In the genomic region with DNA sequence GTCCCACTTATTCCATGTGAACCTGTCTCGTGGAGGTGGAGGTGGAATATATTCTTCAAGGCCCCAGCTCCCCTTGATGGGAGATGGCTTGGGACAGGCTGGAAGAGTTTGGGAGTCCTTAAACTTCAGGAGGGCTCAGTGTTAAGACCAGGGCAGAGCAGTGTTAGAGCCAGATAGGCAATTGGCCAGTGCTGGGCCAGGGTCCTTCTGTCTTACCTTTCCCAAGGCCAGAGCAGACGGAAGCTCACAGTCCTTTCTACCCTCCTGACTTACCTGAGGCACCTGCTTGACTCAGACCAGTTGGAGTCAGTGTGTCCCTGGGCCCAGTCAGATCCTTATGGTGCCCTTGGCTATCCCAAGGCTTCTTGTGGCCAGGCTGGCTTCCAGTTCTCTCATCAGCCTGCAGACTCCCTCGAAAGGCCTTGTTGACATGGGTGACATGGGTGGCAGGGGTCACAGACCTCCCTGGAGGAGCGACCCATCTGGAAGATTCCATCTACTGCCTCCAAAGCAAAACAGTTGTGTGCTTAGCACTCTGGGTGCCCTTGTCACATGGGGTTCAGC, we compare ENCODE assay signal across 15 mouse cellular contexts. TPM values are rescaled to one million over a fixed set of nuclear protein-coding genes. Genes with fewer than 3 reads are reported as not detected.
DNase-seq lines count a peak whose midpoint lies in the region; ATAC-seq and TF ChIP-seq lines count a peak whose summit lies in the region.
"Had no signal": no experiment of that assay in that cellular context is flagged by ENCODE, and none has a peak within 500 bp of the region (broad histone marks: within the 10 kb centered on the region; RNA-seq: fewer than 3 reads in every experiment).

No protein-coding gene starts in this region.

- DNase-seq in cerebellum, adult 9-11 months, result peak; percentile 72
- DNase-seq in cerebellum, postnatal 4 days (ENCODE audit: low spot score in 2 of 2), result no peak
- DNase-seq in left cerebral cortex, adult 2 months (ENCODE audit: extremely low spot score in 1 of 2, low spot score in 2 of 2), result no peak
- DNase-seq in left cerebral cortex, postnatal 36 days (ENCODE audit: low spot score in 2 of 2), result no peak
- DNase-seq: adrenal gland, adult 8-10 months; adrenal gland, postnatal 36 days had no signal

- no peaks in the 10 kb centered on the region for H3K9me3 ChIP-seq in forebrain, embryonic 12.5 days
- H3K9me3 ChIP-seq: embryonic facial prominence, embryonic 12.5 days; heart, embryonic 12.5 days; hindbrain, embryonic 12.5 days had no signal

- H3K9ac ChIP-seq in forebrain, embryonic 12.5 days, result no peak overlapping the region
- H3K9ac ChIP-seq: embryonic facial prominence, embryonic 12.5 days; heart, embryonic 12.5 days; hindbrain, embryonic 12.5 days had no signal

- peak overlapping the region; percentile 28 for H3K27ac ChIP-seq in left cerebral cortex, adult 2 months
- no peak overlapping the region for H3K27ac ChIP-seq in forebrain, embryonic 12.5 days
- H3K27ac ChIP-seq: embryonic facial prominence, embryonic 12.5 days; hindbrain, embryonic 12.5 days had no signal

- no peak overlapping the region for H3ac ChIP-seq in myocyte (ENCODE audit: control insufficient read depth, insufficient read length)

- no peaks in the 10 kb centered on the region for H3K27me3 ChIP-seq in myocyte (ENCODE audit: control insufficient read depth, insufficient read depth, insufficient read length)
- H3K27me3 ChIP-seq in forebrain, embryonic 12.5 days, result no peaks in the 10 kb centered on the region
- H3K27me3 ChIP-seq: embryonic facial prominence, embryonic 12.5 days; heart, embryonic 12.5 days; hindbrain, embryonic 12.5 days had no signal

- no peak for ATAC-seq in forebrain, embryonic 12.5 days (ENCODE audit: low FRiP score)
- ATAC-seq: forebrain, embryonic 16.5 days; hindbrain, embryonic 16.5 days; inflammation-experienced regulatory T-cells, adult 6 months; intestine, postnatal 0 days had no signal

- H3K4me2 ChIP-seq in myocyte (ENCODE audit: low read depth), result no peak overlapping the region
- no peak overlapping the region for H3K4me2 ChIP-seq in forebrain, embryonic 12.5 days
- H3K4me2 ChIP-seq: embryonic facial prominence, embryonic 12.5 days; heart, embryonic 12.5 days; hindbrain, embryonic 12.5 days had no signal

- peak; percentile 18 for TF ChIP-seq POLR2A in myocyte (IDR thresholded peaks at IDR 0.05; ENCODE audit: insufficient read length, low read depth)

- no peak overlapping the region for H3K4me3 ChIP-seq in left cerebral cortex, adult 2 months
- no peak overlapping the region for H3K4me3 ChIP-seq in myocyte
- H3K4me3 ChIP-seq in forebrain, embryonic 12.5 days (replicated peaks), result no peak overlapping the region
- H3K4me3 ChIP-seq: embryonic facial prominence, embryonic 12.5 days; heart, embryonic 12.5 days; hindbrain, embryonic 12.5 days had no signal

- no peak for TF ChIP-seq CTCF in left cerebral cortex, adult 2 months (IDR thresholded peaks at IDR 0.05)

- intact Hi-C loops in left cerebral cortex, adult 2 months (cut with DNase I), result no loop called here
- intact Hi-C loops in left cerebral cortex, postnatal 36 days (cut with DNase I), result no loop called here

- H3K4me1 ChIP-seq in forebrain, embryonic 12.5 days, result peaks cover 6% of the 10 kb centered on the region

- H3K79me2 ChIP-seq in myocyte (ENCODE audit: control insufficient read depth, insufficient read depth), result no peaks in the 10 kb centered on the region

- WGBS in forebrain, embryonic 12.5 days, result 88% methylated on average over 4 of the region's 4 CpGs

- peaks cover 14% of the 10 kb centered on the region for H3K36me3 ChIP-seq in myocyte (ENCODE audit: control insufficient read depth, insufficient read depth)
- H3K36me3 ChIP-seq in forebrain, embryonic 12.5 days (replicated peaks), result peaks cover 53% of the 10 kb centered on the region

TF ChIP-seq in myocyte, 11 proteins besides CTCF, POLR2A, EP300 and RAD21:
- TF ChIP-seq E2F4 (IDR thresholded peaks at IDR 0.05; ENCODE audit: insufficient read depth) (no peak), TCF3 (IDR thresholded peaks at IDR 0.05; ENCODE audit: insufficient read length, low read depth) (no peak), MYOD1 (IDR thresholded peaks at IDR 0.05; ENCODE audit: control insufficient read depth in 1 of 3, insufficient read length in 2 of 3, low read depth in 2 of 3) (no peak), CEBPB (IDR thresholded peaks at IDR 0.05; ENCODE audit: insufficient read depth, poor library complexity, severe bottlenecking) (no peak)

RNA-seq across cellular contexts. Expression of a gene that starts 11.0 kb away (rescaled TPM):
- total RNA-seq in left cerebral cortex, adult 2 months (2021), result 100 to 1,000 TPM; 119 to 129 TPM
- 100 to 1,000 TPM; 119 to 126 TPM for total RNA-seq in left cerebral cortex, postnatal 36 days (2021)
- polyA plus RNA-seq in myocyte (2012; fragmentation: generic; extraction: Trizol), result 9.7 TPM
- 8.6 and 9.6 TPM in 2 replicates for polyA plus RNA-seq in forebrain, embryonic 12.5 days (2016; fragmentation: Nextera tagmentation; extraction: Ambion mirVana)
- polyA plus RNA-seq: inflammation-experienced regulatory T-cells, adult 6 months had no signal

RNA-seq across cellular contexts. Expression of a gene that starts 29.6 kb away (rescaled TPM):
- total RNA-seq in left cerebral cortex, adult 2 months (2021), result 10 to 100 TPM; 23.7 to 26.4 TPM
- total RNA-seq in left cerebral cortex, postnatal 36 days (2021), result 10 to 100 TPM; 23.1 to 30.4 TPM
- 33.3 TPM for polyA plus RNA-seq in myocyte (2012; fragmentation: generic; extraction: Trizol)
- 40.5 and 44.0 TPM in 2 replicates for polyA plus RNA-seq in forebrain, embryonic 12.5 days (2016; fragmentation: Nextera tagmentation; extraction: Ambion mirVana)
